Mouse (Mus musculus) embryonic facial prominence, embryonic 11.5 days (tissue): ENCODE results near the gene 1700018F24Rik. TPM values are rescaled to one million over a fixed set of nuclear protein-coding genes. Genes with fewer than 3 reads are reported as not detected.
"Not testable (repeated sequence)": the region's sequence is repeated elsewhere in the genome, so short reads cannot be mapped to it uniquely, and the experiment has no call there.

Experiments
- ATAC-seq: fragments of 200-750 bp; cut with Nextera tagmentation; replicated peaks from 2 replicates; pipeline ENCODE4 v1.8.0; 2017; ENCODE audit warnings: low read depth; ENCODE audit not compliant: insufficient number of reproducible peaks, low FRiP score, low TSS enrichment
- DNase-seq: peaks from one replicate; pipeline ENCODE4 v3.0.0-alpha.2; 2015; ENCODE audit warnings: low spot score
- H3K27ac ChIP-seq: fragments of 300-500 bp; sonication (generic); replicated peaks from 2 replicates; pipeline ENCODE4 v1.5.1; 2014; ENCODE audit warnings: mild to moderate bottlenecking, low read depth, low read length, control low read depth
- H3K27me3 ChIP-seq: fragments of 300-500 bp; sonication (generic); 2 replicates; pipeline ENCODE4 v1.6.1; 2014; ENCODE audit warnings: mild to moderate bottlenecking, low read length, moderate library complexity, mixed read lengths; ENCODE audit not compliant: control insufficient read depth, insufficient read depth
- H3K36me3 ChIP-seq: fragments of 300-500 bp; sonication (generic); replicated peaks from 2 replicates; pipeline ENCODE4 v1.6.1; 2014; ENCODE audit warnings: low read depth, mild to moderate bottlenecking, low read length, moderate library complexity, mixed read lengths; ENCODE audit not compliant: control insufficient read depth, insufficient read depth
- H3K4me1 ChIP-seq: fragments of 300-500 bp; sonication (generic); 2 replicates; pipeline ENCODE4 v1.6.1; 2014; ENCODE audit warnings: low read length, mixed read lengths; ENCODE audit not compliant: control insufficient read depth, insufficient read depth
- H3K4me2 ChIP-seq: fragments of 300-500 bp; sonication (generic); 2 replicates; pipeline ENCODE4 v1.6.1; 2014; ENCODE audit warnings: low read depth, mild to moderate bottlenecking, control low read depth, low read length, moderate library complexity
- H3K4me3 ChIP-seq: fragments of 300-500 bp; sonication (generic); 2 replicates; pipeline ENCODE4 v1.5.1; 2014; ENCODE audit warnings: low read depth, low read length, control low read depth
- H3K9ac ChIP-seq: fragments of 300-500 bp; sonication (generic); replicated peaks from 2 replicates; pipeline ENCODE4 v1.6.1; 2014; ENCODE audit warnings: mild to moderate bottlenecking, control low read depth, low read length
- H3K9me3 ChIP-seq: fragments of 300-500 bp; sonication (generic); replicated peaks from 2 replicates; pipeline ENCODE4 v1.6.1; 2016; ENCODE audit warnings: mild to moderate bottlenecking, low read length, inconsistent platforms, mixed read lengths; ENCODE audit not compliant: control insufficient read depth
- WGBS: fragments of 180-500 bp; shearing (Covaris S2); extraction: QIAGEN DNeasy Blood & Tissue Kit; methylation state at CpG from one replicate; pipeline ENCODE4 v1.1.7; 2014; 5-methylcytosine and 5-hydroxymethylcytosine counted together
- polyA plus RNA-seq: library from polyadenylated mRNA; unstranded; fragments of >200 nt; fragmentation: Nextera tagmentation; extraction: Ambion mirVana; gene quantifications from 2 replicates; pipeline ENCODE4 v1.2.1, GENCODE M21; 2014

Gene 1700018F24Rik
- polyA plus RNA-seq, 1 experiment from 2014 or later = not detected

DNA sequence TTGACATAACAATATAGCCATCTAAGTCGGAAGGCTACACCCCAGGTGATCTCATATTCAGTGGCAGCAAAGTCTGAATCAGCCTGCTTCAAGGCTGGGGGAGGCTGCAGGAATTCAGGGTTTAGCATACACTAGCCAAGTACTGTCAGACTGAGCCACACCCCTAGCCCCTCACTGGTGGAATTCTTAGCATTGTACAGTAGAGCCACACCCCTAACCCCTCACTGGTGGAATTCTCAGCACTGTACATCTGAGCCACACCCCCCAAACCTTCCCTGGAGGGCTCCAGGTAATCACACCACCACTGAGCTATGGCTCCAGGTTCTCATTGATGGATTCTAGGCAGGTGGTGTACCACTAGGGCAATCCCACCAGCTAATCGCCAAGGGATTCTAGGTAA lies 16.7 kb downstream of the 1700018F24Rik start:
- H3K27ac ChIP-seq = no peak overlapping the region
- H3K9me3 ChIP-seq = no peaks in the 10 kb centered on the region
- H3K4me3 ChIP-seq = no peak overlapping the region
- ATAC-seq (no peak), DNase-seq (no peak)
- H3K27me3 ChIP-seq = no peaks in the 10 kb centered on the region
- 71% methylated on average over 2 of the region's 2 CpGs for WGBS
- no peak overlapping the region for H3K9ac ChIP-seq
- no peaks in the 10 kb centered on the region for H3K36me3 ChIP-seq
- H3K4me2 ChIP-seq = no peak overlapping the region
- H3K4me1 ChIP-seq = no peaks in the 10 kb centered on the region

DNA sequence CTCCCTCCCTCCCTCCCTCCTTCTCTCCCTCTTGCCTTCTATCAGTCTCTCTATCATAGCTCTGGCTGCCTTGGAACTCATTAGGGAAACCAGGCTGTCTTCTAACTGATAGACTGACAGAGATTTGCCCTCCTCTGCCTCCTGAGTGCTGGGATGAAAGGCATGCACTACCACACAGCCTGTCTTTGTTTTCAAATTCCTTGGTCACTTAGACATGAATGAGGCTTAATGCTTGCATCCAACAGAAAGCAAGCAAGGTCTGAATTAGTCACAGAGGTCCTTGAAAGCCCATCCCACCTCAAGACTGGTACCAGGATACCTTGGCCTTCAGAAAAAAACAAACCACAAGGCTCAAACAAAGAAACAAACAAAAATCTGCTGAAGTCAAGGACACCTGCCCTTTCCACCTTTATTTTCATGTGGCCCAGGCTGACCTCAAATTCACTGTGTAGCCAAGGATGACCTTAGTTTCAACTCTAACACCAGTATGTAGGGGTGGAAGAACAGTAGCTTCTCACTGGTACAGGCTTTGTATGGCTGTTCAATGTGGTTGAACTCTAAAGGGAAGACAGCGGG lies 22.1 kb downstream of the 1700018F24Rik start:
- DNase-seq (no peak), ATAC-seq (no peak)
- Histone ChIP-seq H3K4me2 (no peak overlapping the region), H3K9ac (no peak overlapping the region), H3K9me3 (no peaks in the 10 kb centered on the region), H3K27me3 (no peaks in the 10 kb centered on the region), H3K4me1 (no peaks in the 10 kb centered on the region), H3K4me3 (no peak overlapping the region), H3K36me3 (no peaks in the 10 kb centered on the region), H3K27ac (no peak overlapping the region)
- WGBS = 96% methylated on average over 1 of the region's 1 CpGs

DNA sequence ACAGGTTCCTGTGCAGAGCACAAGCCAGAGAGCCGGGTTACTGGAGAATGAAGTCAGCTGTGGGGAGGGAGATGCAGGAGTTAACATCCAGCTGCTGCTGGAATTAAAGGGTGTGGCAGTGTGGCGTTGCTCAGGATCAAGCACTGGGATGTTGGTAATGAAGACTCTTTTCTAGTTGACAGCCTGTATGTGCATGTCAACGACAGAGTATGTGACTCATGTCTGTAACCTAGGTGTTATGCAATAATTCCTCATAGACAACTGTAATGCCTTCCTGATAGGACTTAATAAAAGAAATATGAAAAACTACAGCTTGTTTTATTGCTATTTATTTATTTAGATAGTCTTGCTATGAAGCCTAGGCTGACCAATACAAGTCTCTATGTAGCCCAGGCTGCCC lies 26.1 kb downstream of the 1700018F24Rik start:
- Histone ChIP-seq H3K4me3 (no peak overlapping the region), H3K9me3 (no peaks in the 10 kb centered on the region), H3K27me3 (no peaks in the 10 kb centered on the region), H3K36me3 (no peaks in the 10 kb centered on the region), H3K4me1 (no peaks in the 10 kb centered on the region), H3K9ac (no peak overlapping the region), H3K27ac (no peak overlapping the region), H3K4me2 (no peak overlapping the region)
- WGBS = 64% methylated on average over 3 of the region's 3 CpGs
- DNase-seq (no peak), ATAC-seq (no peak)

DNA sequence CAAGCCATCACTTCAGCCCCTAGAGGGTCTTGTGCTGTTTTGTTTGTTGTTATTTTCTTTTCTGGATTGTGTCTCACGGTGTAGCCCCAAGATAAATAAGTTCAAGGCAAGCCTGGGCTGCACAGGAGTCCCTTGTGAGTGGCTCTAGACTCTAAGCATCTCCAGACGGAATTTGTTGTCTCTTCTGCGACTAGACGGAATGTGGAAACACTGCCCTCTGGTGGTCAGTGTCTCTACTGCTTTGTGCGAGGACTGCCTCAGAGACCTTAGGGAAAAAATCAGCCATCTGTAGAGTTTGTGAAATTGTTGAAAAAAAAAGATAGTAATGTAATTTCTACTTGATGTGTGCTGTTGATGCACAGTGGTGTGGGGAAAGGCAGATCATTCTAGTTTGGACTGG lies 26.9 kb downstream of the 1700018F24Rik start:
- Histone ChIP-seq H3K4me1 (no peaks in the 10 kb centered on the region), H3K9me3 (no peaks in the 10 kb centered on the region), H3K36me3 (no peaks in the 10 kb centered on the region), H3K27ac (no peak overlapping the region), H3K4me2 (no peak overlapping the region), H3K4me3 (no peak overlapping the region), H3K27me3 (no peaks in the 10 kb centered on the region), H3K9ac (no peak overlapping the region)
- ATAC-seq (no peak), DNase-seq (peak; percentile 91)
- WGBS = 1% methylated on average over 5 of the region's 5 CpGs

DNA sequence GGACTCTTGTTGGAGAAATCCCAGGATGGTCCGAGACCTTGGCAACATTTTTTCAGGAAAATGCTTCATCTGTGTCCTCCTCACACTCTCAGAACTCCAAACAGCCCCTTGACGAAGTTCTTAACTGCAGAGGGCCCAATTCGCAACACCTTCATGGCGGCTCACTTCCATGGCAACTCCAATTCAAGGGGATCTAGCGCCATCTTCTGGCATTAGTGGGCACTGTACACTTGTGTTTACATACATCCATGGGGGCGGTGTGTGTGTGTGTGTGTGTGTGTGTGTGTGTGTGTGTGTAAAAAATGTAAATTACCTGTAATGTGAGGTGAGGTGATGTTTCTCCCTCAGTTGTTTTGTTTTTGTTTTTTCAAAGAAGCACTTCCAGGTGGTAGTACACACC lies 28.6 kb downstream of the 1700018F24Rik start:
- WGBS = 53% methylated on average over 6 of the region's 6 CpGs
- no peak overlapping the region for H3K4me2 ChIP-seq
- ATAC-seq = no peak
- no peaks in the 10 kb centered on the region for H3K27me3 ChIP-seq
- no peak overlapping the region for H3K27ac ChIP-seq
- DNase-seq = peak; percentile 49
- H3K4me1 ChIP-seq = no peaks in the 10 kb centered on the region
- no peaks in the 10 kb centered on the region for H3K36me3 ChIP-seq
- H3K9ac ChIP-seq = no peak overlapping the region
- no peak overlapping the region for H3K4me3 ChIP-seq
- H3K9me3 ChIP-seq = no peaks in the 10 kb centered on the region

DNA sequence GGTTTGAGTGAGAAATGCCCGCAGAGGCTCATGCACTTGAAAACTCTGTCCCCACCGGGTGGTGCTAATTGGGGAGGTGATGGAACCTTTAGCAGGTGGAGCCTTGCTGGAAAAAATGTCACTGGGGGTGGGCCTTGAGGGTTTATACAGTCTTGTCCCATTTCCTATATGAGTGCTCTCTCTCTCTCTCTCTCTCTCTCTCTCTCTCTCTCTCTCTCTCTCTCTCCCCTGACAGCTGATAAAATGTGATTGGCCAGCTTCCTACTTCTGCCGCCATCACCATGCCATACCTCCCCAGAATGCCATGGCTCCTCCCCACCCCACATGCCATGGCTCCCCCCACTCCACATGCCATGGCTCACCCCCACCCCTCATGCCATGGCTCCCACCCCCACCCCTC lies 32.3 kb downstream of the 1700018F24Rik start:
- DNase-seq (no peak), ATAC-seq (no peak)
- Histone ChIP-seq H3K4me2 (no peak overlapping the region), H3K36me3 (no peaks in the 10 kb centered on the region), H3K27me3 (no peaks in the 10 kb centered on the region), H3K27ac (no peak overlapping the region), H3K4me3 (no peak overlapping the region), H3K4me1 (no peaks in the 10 kb centered on the region), H3K9ac (no peak overlapping the region), H3K9me3 (no peaks in the 10 kb centered on the region)
- 63% methylated on average over 3 of the region's 3 CpGs for WGBS

DNA sequence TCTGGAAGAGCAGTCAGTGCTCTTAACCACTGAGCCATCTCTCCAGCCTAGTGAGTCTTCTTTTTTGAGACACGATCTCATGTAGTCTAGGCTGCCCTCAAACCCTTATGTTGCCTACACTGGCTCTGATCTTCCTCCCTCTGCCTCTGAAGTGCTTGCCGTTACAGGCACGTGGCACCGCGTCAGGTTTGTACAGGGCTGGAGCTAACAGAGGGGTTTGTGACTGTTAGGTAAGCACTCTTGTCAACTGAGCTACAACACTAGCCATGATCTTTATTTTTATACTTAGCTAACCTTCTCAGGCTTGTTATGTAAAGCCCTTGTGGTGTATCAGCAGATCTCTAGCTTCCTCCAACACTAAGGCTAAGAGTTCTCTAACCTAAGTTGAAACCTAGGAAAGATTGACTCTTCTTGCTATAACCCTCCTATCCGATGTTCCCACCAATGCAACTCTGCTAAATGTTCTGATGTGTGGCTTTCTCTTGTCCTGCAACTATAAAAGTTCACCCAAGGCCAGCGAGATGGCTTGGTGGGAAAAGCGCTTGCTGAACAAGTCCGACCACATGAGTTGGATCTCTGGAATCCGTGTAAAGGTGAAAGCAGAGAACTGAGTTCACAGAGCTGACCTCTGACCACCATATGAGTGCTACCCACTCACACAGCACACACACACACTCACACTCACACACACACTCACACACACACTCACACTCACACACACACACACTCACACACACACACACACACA lies 39.2 kb downstream of the 1700018F24Rik start:
- no peak overlapping the region for H3K4me3 ChIP-seq
- no peaks in the 10 kb centered on the region for H3K36me3 ChIP-seq
- H3K4me1 ChIP-seq = no peaks in the 10 kb centered on the region
- no peak overlapping the region for H3K27ac ChIP-seq
- H3K9me3 ChIP-seq = no peaks in the 10 kb centered on the region
- H3K4me2 ChIP-seq = no peak overlapping the region
- no peak for DNase-seq
- no peak overlapping the region for H3K9ac ChIP-seq
- no peaks in the 10 kb centered on the region for H3K27me3 ChIP-seq
- ATAC-seq = no peak
- 89% methylated on average over 10 of the region's 10 CpGs for WGBS

DNA sequence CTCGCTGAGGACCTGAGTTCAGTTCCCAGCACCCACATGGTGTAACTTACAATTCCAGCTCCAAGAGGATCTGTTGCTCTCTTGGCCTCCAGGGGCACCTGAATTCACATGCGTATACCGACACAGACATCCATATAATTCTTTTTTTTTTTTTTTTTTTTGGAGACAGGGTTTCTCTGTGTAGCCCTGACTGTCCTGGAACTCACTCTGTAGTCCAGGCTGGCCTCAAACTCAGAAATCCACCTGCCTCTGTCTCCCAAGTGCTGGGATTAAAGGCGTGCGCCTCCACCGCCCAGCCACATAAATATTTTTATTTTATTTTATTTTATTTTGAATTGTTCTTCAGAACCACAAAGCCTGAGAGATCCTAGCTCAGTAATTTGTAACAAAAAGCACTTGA lies 40.4 kb downstream of the 1700018F24Rik start:
- ATAC-seq, H3K4me1 ChIP-seq, H3K9me3 ChIP-seq, H3K36me3 ChIP-seq, H3K27me3 ChIP-seq, DNase-seq, H3K27ac ChIP-seq: not testable (repeated sequence)
- Histone ChIP-seq H3K4me3 (peak overlapping the region; percentile 85), H3K4me2 (peak overlapping the region; percentile 25; the same call in 1 of the 2 replicates), H3K9ac (peak overlapping the region; percentile 84)
- 53% methylated on average over 6 of the region's 6 CpGs for WGBS
